Mouse (Mus musculus) CH12.LX (cell line): ENCODE measurements around the gene Stambpl1. TPM values are rescaled to one million over a fixed set of nuclear protein-coding genes. Genes with fewer than 3 reads are reported as not detected.
A peak's percentile ranks its signal among the peaks of the same experiment; 100 is the strongest.

Experiments used
- MAZ ChIP-seq: IDR thresholded peaks from 2 replicates; pipeline ENCODE4 v1.6.1; 2012; ENCODE audit warnings: low read depth, mild to moderate bottlenecking, inconsistent platforms, low read length, improper control_type of control experiment, moderate library complexity
- NELFE ChIP-seq: IDR thresholded peaks from 2 replicates; pipeline ENCODE4 v1.6.1; 2011; ENCODE audit warnings: low read depth, low read length, improper control_type of control experiment
- USF1 ChIP-seq: IDR thresholded peaks from 2 replicates; pipeline ENCODE4 v1.6.1; 2014; ENCODE audit warnings: low read depth, mild to moderate bottlenecking, inconsistent platforms, low read length, improper control_type of control experiment
- ZMIZ1 ChIP-seq: IDR thresholded peaks from 2 replicates; pipeline ENCODE4 v1.6.1; 2012; ENCODE audit warnings: low read depth, mild to moderate bottlenecking, inconsistent platforms, low read length, improper control_type of control experiment
- polyA plus RNA-seq: library from polyadenylated mRNA; unstranded; fragments of >175 nt; gene quantifications from 2 replicates; pipeline ENCODE4 v1.2.1, GENCODE M21; 2012; ENCODE audit warnings: low read depth; ENCODE audit not compliant: insufficient read length
- total RNA-seq, 2 experiments: library from RNA; depleted of rRNA; stranded (reverse); fragments of 300-350 nt in 1 of 2; fragments of >200 nt in 1 of 2; gene quantifications; 2 replicates each; pipeline ENCODE4 v1.2.3; 2012 to 2014

Stambpl1 gene
- total and polyA plus RNA-seq, 3 experiments, result 29.7 to 48.2 (median 40.6) TPM

DNA sequence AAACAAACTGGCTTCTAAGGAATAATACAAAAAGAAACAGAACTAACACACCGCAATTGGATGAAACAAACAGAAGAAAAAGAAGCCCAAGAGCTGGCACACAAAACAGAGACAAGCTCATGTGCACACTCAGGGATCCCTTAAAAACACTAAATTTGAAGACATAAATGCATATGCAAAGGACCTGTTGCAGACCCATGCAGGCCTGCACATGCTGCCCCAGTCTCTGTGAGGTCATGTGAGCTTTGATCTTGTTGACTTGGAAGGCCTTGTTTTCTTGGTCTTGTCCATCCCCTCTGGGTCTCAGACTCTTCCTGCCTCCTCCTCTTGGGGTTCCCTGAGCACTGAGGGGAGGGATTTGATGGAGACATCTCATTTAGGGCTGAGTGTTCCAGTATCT, 96.7 kb downstream of the Stambpl1 start (continued):
- no peak for TF ChIP-seq MAZ
- no peak for TF ChIP-seq NELFE
- peak; percentile 15; the same call in 1 of the 2 replicates for TF ChIP-seq USF1
- no peak for TF ChIP-seq ZMIZ1

Other genes with a start within 250 kb of the Stambpl1 start
- gene Lipf, start 231.0 kb upstream of the Stambpl1 start, total RNA-seq (2012; rRNA removed), result not detected in 2 replicates
- gene Lipf, start 231.0 kb upstream of the Stambpl1 start, total RNA-seq (2014; rRNA removed), result not detected in 2 replicates
- not detected in 2 replicates for gene Lipf, start 231.0 kb upstream of the Stambpl1 start, polyA plus RNA-seq
- not detected in 2 replicates for gene Lipk, start 183.9 kb upstream of the Stambpl1 start, total RNA-seq (2012; rRNA removed)
- gene Lipk, start 183.9 kb upstream of the Stambpl1 start, total RNA-seq (2014; rRNA removed), result not detected in 2 replicates
- not detected in 2 replicates for gene Lipk, start 183.9 kb upstream of the Stambpl1 start, polyA plus RNA-seq
- gene Lipn, start 124.9 kb upstream of the Stambpl1 start, total RNA-seq (2012; rRNA removed), result not detected in 2 replicates
- gene Lipn, start 124.9 kb upstream of the Stambpl1 start, total RNA-seq (2014; rRNA removed), result not detected in 2 replicates
- not detected in 2 replicates for gene Lipn, start 124.9 kb upstream of the Stambpl1 start, polyA plus RNA-seq
- gene Lipm, start 91.3 kb upstream of the Stambpl1 start, total RNA-seq (2012; rRNA removed), result not detected in 2 replicates
- gene Lipm, start 91.3 kb upstream of the Stambpl1 start, total RNA-seq (2014; rRNA removed), result not detected in 2 replicates
- not detected in 2 replicates for gene Lipm, start 91.3 kb upstream of the Stambpl1 start, polyA plus RNA-seq
- not detected in 2 replicates for gene Ankrd22, start 26.2 kb upstream of the Stambpl1 start, total RNA-seq (2012; rRNA removed)
- not detected in 2 replicates for gene Ankrd22, start 26.2 kb upstream of the Stambpl1 start, total RNA-seq (2014; rRNA removed)
- gene Ankrd22, start 26.2 kb upstream of the Stambpl1 start, polyA plus RNA-seq, result not detected in 2 replicates
- not detected in 2 replicates for gene Acta2, start 63.4 kb downstream of the Stambpl1 start, total RNA-seq (2012; rRNA removed)
- gene Acta2, start 63.4 kb downstream of the Stambpl1 start, total RNA-seq (2014; rRNA removed), result 0.13 TPM in 1 of 2 replicates, not detected in the other
- 0.31 and 0.52 TPM in 2 replicates for gene Acta2, start 63.4 kb downstream of the Stambpl1 start, polyA plus RNA-seq
- 22.4 and 38.3 TPM in 2 replicates for gene Fas, start 98.4 kb downstream of the Stambpl1 start, total RNA-seq (2012; rRNA removed)
- 54.1 and 60.8 TPM in 2 replicates for gene Fas, start 98.4 kb downstream of the Stambpl1 start, total RNA-seq (2014; rRNA removed)
- gene Fas, start 98.4 kb downstream of the Stambpl1 start, polyA plus RNA-seq, result 20.8 and 24.3 TPM in 2 replicates